Mouse (Mus musculus): Measurements from ENCODE around the gene Rsf1.

DNA sequence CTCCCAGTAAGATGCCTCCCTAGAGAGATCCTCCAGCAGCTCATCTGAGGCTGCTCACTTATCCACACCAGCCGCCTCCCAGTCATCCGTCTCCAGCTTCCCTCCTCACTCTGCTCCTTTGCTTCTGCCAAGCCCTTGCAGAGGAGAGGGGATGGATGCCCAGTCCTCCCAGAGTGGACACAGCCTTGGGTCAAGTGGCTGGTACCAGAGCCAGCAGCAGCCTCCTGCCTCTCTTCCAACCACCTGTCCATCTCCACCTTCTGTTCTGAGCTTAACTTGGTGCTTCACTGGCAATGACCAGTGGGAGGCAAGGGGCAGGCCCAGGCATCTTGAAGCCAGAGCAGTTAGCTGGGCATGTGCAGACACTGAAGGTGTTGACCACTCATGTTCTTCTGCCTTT is 33.2 kb upstream of the Rsf1 start:
- TF ChIP-seq EP300 (IDR thresholded peaks at IDR 0.05; ENCODE audit: low read depth) (no peak), CTCF (IDR thresholded peaks at IDR 0.05; ENCODE audit: low read depth) (no peak)
